Mouse (Mus musculus) lung, postnatal 0 days (tissue): ENCODE measurements around the gene Zfp459.
"Not testable (repeated sequence)": the region's sequence is repeated elsewhere in the genome, so short reads cannot be mapped to it uniquely, and the experiment has no call there.

ENCODE experiments used
- CTCF ChIP-seq: IDR thresholded peaks from 2 replicates; pipeline ENCODE4 v1.5.1; 2016; ENCODE audit warnings: antibody characterized with exemption, mild to moderate bottlenecking
- EP300 ChIP-seq: IDR thresholded peaks from 2 replicates; pipeline ENCODE4 v1.6.1; 2016; ENCODE audit warnings: antibody characterized with exemption, mild to moderate bottlenecking, control low read depth

DNA sequence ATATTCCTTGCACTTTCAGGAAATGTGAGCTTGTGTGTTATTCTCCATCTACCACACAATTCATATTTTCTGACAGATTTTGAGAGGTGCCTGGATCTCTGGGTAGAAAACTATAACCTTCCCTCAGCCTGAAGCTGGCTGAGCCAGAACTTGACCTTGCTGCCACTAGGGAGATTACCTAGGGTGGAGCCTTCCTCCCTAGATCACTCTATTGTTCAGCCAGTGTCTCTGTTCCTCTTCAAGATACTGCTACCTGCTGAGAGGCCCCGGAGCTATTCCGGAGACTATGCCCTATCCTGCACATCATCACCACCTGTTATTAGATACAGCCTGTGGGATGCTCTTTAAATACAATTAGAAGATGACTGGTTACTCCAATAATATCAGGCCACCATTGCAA, 1.3 kb upstream of the Zfp459 start:
- not testable (repeated sequence) for TF ChIP-seq CTCF, EP300
